Mouse (Mus musculus) liver, postnatal 0 days (tissue): ENCODE results near the gene Spry1.

ENCODE experiments used
- CTCF ChIP-seq: sonication (generic); IDR thresholded peaks from 2 replicates; pipeline ENCODE4 v1.5.1; 2016; ENCODE audit warnings: antibody characterized with exemption, low read depth
- EP300 ChIP-seq: IDR thresholded peaks from 2 replicates; pipeline ENCODE4 v1.6.1; 2016; ENCODE audit warnings: antibody characterized with exemption, low read depth, mild to moderate bottlenecking

- TF ChIP-seq CTCF (no peak), EP300 (no peak)
Observed at GRCm38 (mm10) chr3:37675056-37675525, 35.3 kb downstream of the Spry1 start.
